11 mouse cellular contexts compared by ENCODE assay signal in the genomic region with DNA sequence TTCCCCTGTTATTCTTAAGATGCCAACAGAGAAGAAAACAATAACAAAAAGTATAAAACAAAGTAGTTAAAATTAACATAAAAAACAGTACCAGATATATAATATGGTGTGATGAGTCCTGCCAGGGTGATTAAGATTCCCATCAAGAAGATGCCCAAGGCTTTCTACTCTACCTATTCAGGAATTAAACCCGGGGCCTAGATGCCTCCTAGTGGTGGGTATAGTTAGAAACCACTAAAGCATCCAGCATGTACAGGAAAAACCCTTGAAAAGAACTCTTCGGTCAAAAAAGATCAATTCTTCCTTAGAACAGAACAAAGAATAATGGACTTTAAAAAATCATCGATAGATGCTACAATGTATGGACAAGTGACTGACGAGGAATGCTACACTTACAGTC. TPM values are rescaled to one million over a fixed set of nuclear protein-coding genes. Genes with fewer than 3 reads are reported as not detected.
A peak's percentile ranks its signal among the peaks of the same experiment; 100 is the strongest.
DNase-seq lines count a peak whose midpoint lies in the region; ATAC-seq and TF ChIP-seq lines count a peak whose summit lies in the region.
"Had no signal": no experiment of that assay in that cellular context is flagged by ENCODE, and none has a peak within 500 bp of the region (broad histone marks: within the 10 kb centered on the region; RNA-seq: fewer than 3 reads in every experiment).

No protein-coding gene starts in this region.

- in situ Hi-C loops in Patski (cut with MboI; ENCODE audit: low pct_unique_long_range_greater_than_20kb) = loop anchor here (5.0 to 10.0 kb wide), 2 partner anchors 125 to 252 kb away; no protein-coding TSS in a partner anchor

- peak; percentile 62 for TF ChIP-seq CTCF in lung, postnatal 0 days (IDR thresholded peaks at IDR 0.05)
- TF ChIP-seq CTCF in Patski (IDR thresholded peaks at IDR 0.05) = peak; percentile 54

- no peak overlapping the region for H3K4me2 ChIP-seq in hindbrain, embryonic 11.5 days (replicated peaks; ENCODE audit: low read depth, low read length)
- H3K4me2 ChIP-seq in hindbrain, embryonic 13.5 days = no peak overlapping the region
- no peak overlapping the region for H3K4me2 ChIP-seq in lung, postnatal 0 days (replicated peaks; ENCODE audit: low read depth, low read length)
- H3K4me2 ChIP-seq: forebrain, embryonic 15.5 days had no signal

- no peaks in the 10 kb centered on the region for H3K4me1 ChIP-seq in hindbrain, embryonic 11.5 days (replicated peaks; ENCODE audit: control insufficient read depth, insufficient read depth, low read length)
- no peaks in the 10 kb centered on the region for H3K4me1 ChIP-seq in hindbrain, embryonic 13.5 days (replicated peaks)
- H3K4me1 ChIP-seq in lung, postnatal 0 days (ENCODE audit: insufficient read depth, low read depth, low read length) = no peaks in the 10 kb centered on the region
- H3K4me1 ChIP-seq: forebrain, embryonic 15.5 days had no signal

- no peak overlapping the region for H3K9ac ChIP-seq in hindbrain, embryonic 11.5 days (ENCODE audit: low read depth, low read length)
- H3K9ac ChIP-seq in hindbrain, embryonic 13.5 days = no peak overlapping the region
- H3K9ac ChIP-seq in lung, postnatal 0 days (replicated peaks; ENCODE audit: low read depth) = no peak overlapping the region
- H3K9ac ChIP-seq: forebrain, embryonic 15.5 days had no signal

- DNase-seq in hindbrain, embryonic 11.5 days (ENCODE audit: low spot score) = peak; percentile 26
- DNase-seq in lung, postnatal 0 days (ENCODE audit: low spot score) = peak; percentile 34
- no peak for DNase-seq in lung, postnatal 14 days
- DNase-seq in Patski (ENCODE audit: low read depth, low spot score) = no peak
- DNase-seq in lung, postnatal 36 days = peak; percentile 49
- DNase-seq: kidney, adult 8-10 months; spleen, adult 18-20 months had no signal

- CTCF ChIA-PET in Patski (lab: Charles Lee) = interaction anchor here (0.8 to 7.0 kb wide), 4 partner anchors 10 to 126 kb away, joined by 3 to 37 read pairs (median 4); no protein-coding TSS in a partner anchor

- TF ChIP-seq EP300 in lung, postnatal 0 days (IDR thresholded peaks at IDR 0.05) = no peak

- WGBS in hindbrain, embryonic 11.5 days = 88% methylated on average over 4 of the region's 4 CpGs
- WGBS in hindbrain, embryonic 13.5 days = 88% methylated on average over 4 of the region's 4 CpGs
- WGBS in lung, postnatal 0 days = 76% methylated on average over 4 of the region's 4 CpGs

- no peak overlapping the region for H3K27ac ChIP-seq in hindbrain, embryonic 11.5 days (ENCODE audit: low read depth, low read length)
- no peak overlapping the region for H3K27ac ChIP-seq in hindbrain, embryonic 13.5 days
- H3K27ac ChIP-seq in lung, postnatal 0 days (ENCODE audit: low read length) = no peak overlapping the region
- H3K27ac ChIP-seq: forebrain, embryonic 15.5 days had no signal

- no peak overlapping the region for H3K4me3 ChIP-seq in hindbrain, embryonic 11.5 days (ENCODE audit: low read depth, low read length)
- H3K4me3 ChIP-seq in hindbrain, embryonic 13.5 days = no peak overlapping the region
- no peak overlapping the region for H3K4me3 ChIP-seq in lung, postnatal 0 days (ENCODE audit: low read depth, low read length)
- H3K4me3 ChIP-seq: forebrain, embryonic 15.5 days; megakaryocyte, embryonic 14.5 days had no signal

- POLR2A ChIA-PET in Patski (lab: Charles Lee) = interaction anchor here (0.6 kb wide), 1 partner anchor 114 kb away, joined by 7 read pairs; no protein-coding TSS in a partner anchor

- no peaks in the 10 kb centered on the region for H3K27me3 ChIP-seq in hindbrain, embryonic 11.5 days (ENCODE audit: control insufficient read depth, insufficient read depth, low read length)
- no peaks in the 10 kb centered on the region for H3K27me3 ChIP-seq in hindbrain, embryonic 13.5 days
- no peaks in the 10 kb centered on the region for H3K27me3 ChIP-seq in lung, postnatal 0 days (replicated peaks; ENCODE audit: insufficient read depth, low read length)
- H3K27me3 ChIP-seq in Patski = no peaks in the 10 kb centered on the region
- H3K27me3 ChIP-seq: forebrain, embryonic 15.5 days; megakaryocyte, embryonic 14.5 days had no signal

- no peak for ATAC-seq in hindbrain, embryonic 11.5 days (ENCODE audit: low FRiP score)
- no peak for ATAC-seq in hindbrain, embryonic 13.5 days (ENCODE audit: low FRiP score)
- ATAC-seq in lung, postnatal 0 days = no peak
- ATAC-seq in Patski = no peak
- ATAC-seq in activated CD4-positive, CD25-positive, alpha-beta regulatory T cell, adult 4 months = no peak
- ATAC-seq: forebrain, embryonic 15.5 days had no signal

- no peaks in the 10 kb centered on the region for H3K9me3 ChIP-seq in hindbrain, embryonic 11.5 days (ENCODE audit: control insufficient read depth, low read length)
- no peaks in the 10 kb centered on the region for H3K9me3 ChIP-seq in hindbrain, embryonic 13.5 days
- H3K9me3 ChIP-seq in lung, postnatal 0 days (ENCODE audit: low read length) = no peaks in the 10 kb centered on the region
- H3K9me3 ChIP-seq: forebrain, embryonic 15.5 days; megakaryocyte, embryonic 14.5 days had no signal

- H3K36me3 ChIP-seq in hindbrain, embryonic 11.5 days (ENCODE audit: control insufficient read depth, insufficient read depth, low read length) = no peaks in the 10 kb centered on the region
- peaks cover 12% of the 10 kb centered on the region for H3K36me3 ChIP-seq in hindbrain, embryonic 13.5 days
- no peaks in the 10 kb centered on the region for H3K36me3 ChIP-seq in lung, postnatal 0 days (ENCODE audit: insufficient read depth, low read length)

RNA-seq across cellular contexts. Expression of a gene that starts 49.4 kb away (rescaled TPM):
- 66.0 and 67.5 TPM in 2 replicates for polyA plus RNA-seq in hindbrain, embryonic 11.5 days (2014; fragmentation: Nextera tagmentation; extraction: Ambion mirVana)
- 35.0 and 36.2 TPM in 2 replicates for polyA plus RNA-seq in hindbrain, embryonic 13.5 days (2015; fragmentation: Nextera tagmentation; extraction: Ambion mirVana)
- polyA plus RNA-seq in lung, postnatal 0 days (2015; fragmentation: Nextera tagmentation; extraction: Ambion mirVana) = 8.6 and 10.2 TPM in 2 replicates
- 30.3 TPM for polyA plus RNA-seq in Patski (2021)
- polyA plus RNA-seq in activated CD4-positive, CD25-positive, alpha-beta regulatory T cell, adult 4 months (2017; shearing (Covaris generic)) = 10 to 100 TPM; 56.4 to 59.1 TPM

Comparison
In these comparisons a context has a peak if more than half of its experiments do, and no peak if none do; other contexts are left out.
1. DNase-seq: peak in hindbrain, embryonic 11.5 days (single experiment), lung, postnatal 0 days (single experiment) and lung, postnatal 36 days (single experiment); none in lung, postnatal 14 days (single experiment) and Patski (single experiment).